Comparison of ENCODE assay signal across 8 mouse cellular contexts in genomic region chr13:104177796-104178649, GRCm38 (mm10). TPM values are rescaled to one million over a fixed set of nuclear protein-coding genes. Genes with fewer than 3 reads are reported as not detected.
DNase-seq lines count a peak whose midpoint lies in the region; ATAC-seq and TF ChIP-seq lines count a peak whose summit lies in the region.

TSS of gene Trappc13 (minus strand) at chr13:104178469.

- peak within 1 kb of the TSS; percentile 90 for H3K9ac ChIP-seq in lung, embryonic 16.5 days (ENCODE audit: low read length)
- H3K9ac ChIP-seq in forebrain, embryonic 15.5 days (replicated peaks): peak within 1 kb of the TSS; percentile 87
- H3K9ac ChIP-seq in hindbrain, embryonic 11.5 days (ENCODE audit: low read depth, low read length): peak within 1 kb of the TSS; percentile 79
- peak within 1 kb of the TSS; percentile 80 for H3K9ac ChIP-seq in midbrain, embryonic 12.5 days (replicated peaks)

- TF ChIP-seq POLR2A in bone marrow macrophage, adult 2 months (IDR thresholded peaks at IDR 0.05; ENCODE audit: borderline replicate concordance, low read depth, low read length): no peak

- ATAC-seq in lung, embryonic 16.5 days (ENCODE audit: low read depth): peak; percentile 91
- peak; percentile 95 for ATAC-seq in forebrain, embryonic 15.5 days (replicated peaks)
- peak; percentile 93 for ATAC-seq in hindbrain, embryonic 11.5 days (ENCODE audit: low FRiP score)
- ATAC-seq in midbrain, embryonic 12.5 days (ENCODE audit: low FRiP score, low read depth): peak; percentile 91

- H3K27me3 ChIP-seq in lung, embryonic 16.5 days (ENCODE audit: control insufficient read depth, insufficient read depth, low read depth, low read length): no peaks in the 10 kb centered on the region
- no peaks in the 10 kb centered on the region for H3K27me3 ChIP-seq in forebrain, embryonic 15.5 days
- H3K27me3 ChIP-seq in hindbrain, embryonic 11.5 days (ENCODE audit: control insufficient read depth, insufficient read depth, low read length): no peaks in the 10 kb centered on the region
- H3K27me3 ChIP-seq in midbrain, embryonic 12.5 days: no peaks in the 10 kb centered on the region

- peaks cover 9% of the 10 kb centered on the region; the same call in 1 of the 2 replicates for H3K4me1 ChIP-seq in lung, embryonic 16.5 days (replicated peaks; ENCODE audit: control insufficient read depth, insufficient read depth, low read length)
- H3K4me1 ChIP-seq in bone marrow macrophage, adult 2 months (ENCODE audit: control insufficient read depth, insufficient read depth, low read length): peaks cover 4% of the 10 kb centered on the region; the same call in 1 of the 2 replicates
- peaks cover 22% of the 10 kb centered on the region for H3K4me1 ChIP-seq in forebrain, embryonic 15.5 days
- H3K4me1 ChIP-seq in hindbrain, embryonic 11.5 days (replicated peaks; ENCODE audit: control insufficient read depth, insufficient read depth, low read length): no peaks in the 10 kb centered on the region
- peaks cover 14% of the 10 kb centered on the region for H3K4me1 ChIP-seq in midbrain, embryonic 12.5 days

- under 1% methylated on average over 32 of the region's 32 CpGs for WGBS in lung, embryonic 16.5 days
- under 1% methylated on average over 32 of the region's 32 CpGs for WGBS in forebrain, embryonic 15.5 days
- WGBS in hindbrain, embryonic 11.5 days: under 1% methylated on average over 32 of the region's 32 CpGs
- 1% methylated on average over 32 of the region's 32 CpGs for WGBS in midbrain, embryonic 12.5 days

- no peak for TF ChIP-seq CTCF in bone marrow macrophage, adult 2 months (IDR thresholded peaks at IDR 0.05; ENCODE audit: low read depth, low read length)

- peak within 1 kb of the TSS; percentile 72 for H3K4me3 ChIP-seq in lung, embryonic 16.5 days (ENCODE audit: low read length)
- peak within 1 kb of the TSS; percentile 99 for H3K4me3 ChIP-seq in bone marrow macrophage, adult 2 months (ENCODE audit: insufficient read depth, low read length)
- peak within 1 kb of the TSS; percentile 74 for H3K4me3 ChIP-seq in forebrain, embryonic 15.5 days
- peak within 1 kb of the TSS; percentile 78 for H3K4me3 ChIP-seq in hindbrain, embryonic 11.5 days (ENCODE audit: low read depth, low read length)
- peak within 1 kb of the TSS; percentile 86 for H3K4me3 ChIP-seq in midbrain, embryonic 12.5 days

- H3K9me3 ChIP-seq in lung, embryonic 16.5 days (ENCODE audit: control insufficient read depth, low read length): no peaks in the 10 kb centered on the region
- no peaks in the 10 kb centered on the region for H3K9me3 ChIP-seq in forebrain, embryonic 15.5 days
- H3K9me3 ChIP-seq in hindbrain, embryonic 11.5 days (ENCODE audit: control insufficient read depth, low read length): no peaks in the 10 kb centered on the region
- no peaks in the 10 kb centered on the region for H3K9me3 ChIP-seq in midbrain, embryonic 12.5 days

- peak within 1 kb of the TSS; percentile 82 for H3K27ac ChIP-seq in lung, embryonic 16.5 days (ENCODE audit: low read length)
- peak within 1 kb of the TSS; percentile 82 for H3K27ac ChIP-seq in bone marrow macrophage, adult 2 months (ENCODE audit: insufficient read depth, low read depth, low read length)
- peak within 1 kb of the TSS; percentile 79 for H3K27ac ChIP-seq in forebrain, embryonic 15.5 days (replicated peaks)
- H3K27ac ChIP-seq in hindbrain, embryonic 11.5 days (ENCODE audit: low read depth, low read length): peak within 1 kb of the TSS; percentile 65; the same call in 1 of the 2 replicates
- peak within 1 kb of the TSS; percentile 83 for H3K27ac ChIP-seq in midbrain, embryonic 12.5 days (replicated peaks)

- peaks cover 7% of the 10 kb centered on the region for H3K36me3 ChIP-seq in lung, embryonic 16.5 days (ENCODE audit: control insufficient read depth, insufficient read depth, low read length)
- peaks cover 9% of the 10 kb centered on the region for H3K36me3 ChIP-seq in forebrain, embryonic 15.5 days
- H3K36me3 ChIP-seq in hindbrain, embryonic 11.5 days (ENCODE audit: control insufficient read depth, insufficient read depth, low read length): no peaks in the 10 kb centered on the region
- H3K36me3 ChIP-seq in midbrain, embryonic 12.5 days: 0 out of 2 replicates have a peak, but pooled peaks cover 11% of the 10 kb centered on the region

- DNase-seq in lung, postnatal 36 days: no peak
- peak; percentile 87 for DNase-seq in hindbrain, embryonic 11.5 days (ENCODE audit: low spot score)
- peak; percentile 78 to 79 for DNase-seq in layer of hippocampus, postnatal 25 days (ENCODE audit: extremely low spot score in 1 of 2, low spot score in 1 of 2)
- DNase-seq in thymus, postnatal 25 days: peak; percentile 84

- H3K4me2 ChIP-seq in lung, embryonic 16.5 days (ENCODE audit: low read depth, low read length): peak within 1 kb of the TSS; percentile 81
- peak within 1 kb of the TSS; percentile 86 for H3K4me2 ChIP-seq in forebrain, embryonic 15.5 days (replicated peaks)
- H3K4me2 ChIP-seq in hindbrain, embryonic 11.5 days (replicated peaks; ENCODE audit: low read depth, low read length): peak within 1 kb of the TSS; percentile 62
- H3K4me2 ChIP-seq in midbrain, embryonic 12.5 days (replicated peaks): peak within 1 kb of the TSS; percentile 78

RNA-seq across cellular contexts. Expression of gene Trappc13, which starts in this region (rescaled TPM):
- polyA plus RNA-seq in lung, embryonic 16.5 days (2015; fragmentation: Nextera tagmentation; extraction: Ambion mirVana): 59.5 and 60.3 TPM in 2 replicates
- 28.1 and 33.0 TPM in 2 replicates for polyA plus RNA-seq in bone marrow macrophage, adult 2 months (2012; ENCODE audit: insufficient read depth, insufficient read length, missing spikeins)
- polyA plus RNA-seq in forebrain, embryonic 15.5 days (2015; fragmentation: Nextera tagmentation; extraction: Ambion mirVana): 69.5 and 69.7 TPM in 2 replicates
- 85.4 and 87.8 TPM in 2 replicates for polyA plus RNA-seq in hindbrain, embryonic 11.5 days (2014; fragmentation: Nextera tagmentation; extraction: Ambion mirVana)
- 10 to 100 TPM; 48.7 to 55.5 TPM for total RNA-seq in layer of hippocampus, postnatal 25 days (2021)
- polyA plus RNA-seq in midbrain, embryonic 12.5 days (2016; fragmentation: Nextera tagmentation; extraction: Ambion mirVana): 78.4 and 84.9 TPM in 2 replicates
